Mouse (Mus musculus) splenic B cell, adult 2 months (primary cell): ENCODE data around the gene Lyg2.
A peak's percentile ranks its signal among the peaks of the same experiment; 100 is the strongest.

ENCODE experiments used
- DNase-seq: peaks from one replicate; pipeline ENCODE4 v3.0.0-alpha.2; 2011; ENCODE audit warnings: low read depth, low spot score
- H3K27me3 ChIP-seq: 2 replicates; pipeline ENCODE4 v1.6.1; 2012; ENCODE audit warnings: mild to moderate bottlenecking, low read length, moderate library complexity, mixed read lengths; ENCODE audit not compliant: control insufficient read depth, poor library complexity, insufficient read depth, severe bottlenecking
- H3K36me3 ChIP-seq: 2 replicates; pipeline ENCODE4 v1.6.1; 2012; ENCODE audit warnings: mild to moderate bottlenecking, low read length, moderate library complexity, mixed read lengths; ENCODE audit not compliant: control insufficient read depth, poor library complexity, insufficient read depth, severe bottlenecking

Lyg2 gene

DNA sequence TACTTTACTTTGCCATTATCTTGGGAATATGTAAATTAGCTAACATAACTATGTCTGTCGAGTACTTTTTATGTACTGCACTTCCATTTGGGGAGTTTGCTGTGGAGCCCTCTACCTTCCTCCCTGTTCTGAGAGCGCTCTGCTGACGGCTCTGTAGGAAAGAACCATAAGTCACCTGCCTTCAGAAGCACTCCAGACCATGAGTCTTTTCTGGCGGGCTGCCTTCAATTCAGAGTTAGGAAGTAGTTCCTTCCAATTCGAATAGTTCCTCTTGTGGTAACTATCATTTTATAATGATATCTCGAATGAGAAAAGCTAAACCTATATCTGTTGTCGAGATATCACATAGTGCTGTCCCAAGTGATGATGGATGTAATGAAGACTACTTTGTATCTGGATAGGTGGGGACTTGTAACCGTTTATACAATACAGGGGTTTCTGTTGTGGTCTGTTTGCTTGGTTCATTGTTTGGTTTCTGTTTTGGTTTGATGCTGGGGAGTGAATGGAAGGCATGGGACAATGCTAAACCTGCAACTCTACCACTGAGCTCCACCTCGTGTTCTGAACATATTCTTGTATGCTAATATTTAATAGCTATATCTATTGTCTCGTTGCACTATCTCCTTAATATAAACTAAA, 48.5 kb downstream of the Lyg2 start:
- no peaks in the 10 kb centered on the region for H3K36me3 ChIP-seq
- DNase-seq, result no peak
- H3K27me3 ChIP-seq, result no peaks in the 10 kb centered on the region

DNA sequence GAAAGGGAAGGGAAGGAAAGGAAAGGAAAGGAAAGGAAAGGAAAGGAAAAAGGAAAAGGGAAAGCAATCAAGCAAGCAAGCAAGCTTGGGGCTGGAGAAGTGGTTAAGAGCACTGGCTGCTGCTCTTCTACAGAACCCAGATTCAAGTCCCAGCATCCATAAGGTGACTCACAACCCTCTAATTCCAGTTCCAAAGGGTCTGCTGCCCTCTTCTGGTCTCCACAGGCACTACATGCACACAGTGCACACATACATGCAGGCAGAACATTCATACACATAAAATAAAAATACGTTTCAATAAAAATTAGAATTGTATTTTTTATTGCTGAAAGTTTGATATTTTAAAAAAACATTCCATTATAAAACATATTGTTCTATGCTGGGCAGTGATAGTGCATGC, 49.2 kb downstream of the Lyg2 start:
- Histone ChIP-seq H3K27me3 (no peaks in the 10 kb centered on the region), H3K36me3 (no peaks in the 10 kb centered on the region; the same call in 1 of the 2 replicates)
- DNase-seq, result peak; percentile 66

DNA sequence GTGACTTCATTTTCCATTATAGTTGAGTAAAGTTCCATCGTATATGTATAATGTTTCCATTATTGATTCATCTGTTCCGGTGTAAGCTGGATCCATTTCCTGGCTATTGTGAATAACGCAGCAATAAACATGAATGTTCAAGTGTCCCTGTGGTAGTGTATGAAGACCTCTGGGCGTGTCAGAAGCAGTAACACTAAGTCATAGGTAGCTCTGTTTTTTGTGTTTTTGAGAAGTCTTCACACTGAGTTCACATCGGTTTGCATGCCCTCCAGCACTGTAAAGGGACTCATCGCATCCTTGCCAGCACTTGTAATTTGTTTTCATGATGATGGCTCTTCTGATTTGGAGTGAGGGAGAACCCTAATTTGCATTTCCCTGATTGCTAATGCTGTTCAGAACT, 50.0 kb downstream of the Lyg2 start, which contains the start of gene Tsga10:
Gene Tsga10, minus strand, starts transcription at position 144 of the 400 bp plus-strand sequence.
- no peaks in the 10 kb centered on the region for H3K27me3 ChIP-seq
- H3K36me3 ChIP-seq, result no peaks in the 10 kb centered on the region; the same call in 1 of the 2 replicates
- no peak for DNase-seq

GRCm38 (mm10) chr1:37865401-37866215, 50.7 kb downstream of the Lyg2 start:
- Histone ChIP-seq H3K36me3 (no peaks in the 10 kb centered on the region; the same call in 1 of the 2 replicates), H3K27me3 (no peaks in the 10 kb centered on the region)
- no peak for DNase-seq

GRCm38 (mm10) chr1:37864511-37865400, 51.5 kb downstream of the Lyg2 start:
- Histone ChIP-seq H3K27me3 (no peaks in the 10 kb centered on the region), H3K36me3 (no peaks in the 10 kb centered on the region; the same call in 1 of the 2 replicates)
- DNase-seq, result peak; percentile 100
